Mouse (Mus musculus): Measurements from ENCODE around the gene Ptgfrn. TPM values are rescaled to one million over a fixed set of nuclear protein-coding genes. Genes with fewer than 3 reads are reported as not detected.

The Ptgfrn gene
- total RNA-seq (2023) = 8.6 TPM

DNA sequence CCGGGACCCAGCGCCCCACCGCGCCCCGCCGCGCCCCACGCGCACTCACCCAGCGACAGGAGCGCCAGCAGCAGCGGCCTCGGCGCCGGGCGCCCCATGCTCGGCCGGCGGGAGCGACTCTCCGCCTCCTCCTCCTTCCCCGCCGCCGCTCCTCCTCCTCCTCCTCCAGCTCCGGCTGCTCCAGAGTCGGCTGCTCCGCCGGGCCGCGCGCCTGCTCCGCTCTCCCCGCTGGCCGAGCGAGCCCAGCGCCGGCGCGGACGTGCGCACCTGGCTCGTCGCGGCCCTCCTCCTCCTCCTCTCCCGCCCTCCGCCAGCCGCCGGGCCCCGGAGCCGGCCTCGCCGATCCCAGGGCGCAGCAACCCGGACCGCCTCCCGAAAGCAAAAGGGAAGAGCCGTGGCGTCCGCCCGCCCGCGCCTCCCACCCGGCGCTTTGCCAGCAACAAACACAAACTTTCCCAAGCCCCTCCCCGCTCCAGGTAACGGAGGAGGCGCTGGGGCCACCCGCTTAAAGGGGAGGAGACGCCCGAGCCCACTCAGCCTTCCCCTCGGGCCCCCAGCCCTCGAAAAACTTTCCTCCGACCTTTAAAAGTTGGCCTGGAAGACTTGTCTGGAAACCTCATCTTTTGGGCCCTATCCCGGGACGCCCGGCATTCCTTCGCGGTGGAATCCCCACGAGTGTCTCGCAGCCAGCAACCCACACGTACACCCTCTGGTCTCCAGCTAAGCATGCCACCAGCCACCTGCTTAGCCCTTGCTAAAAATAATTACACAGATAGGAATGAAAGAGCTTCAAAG, at the start of gene Ptgfrn:
Gene Ptgfrn, minus strand, starts transcription at position 236 of the 795 bp plus-strand sequence.

DNA sequence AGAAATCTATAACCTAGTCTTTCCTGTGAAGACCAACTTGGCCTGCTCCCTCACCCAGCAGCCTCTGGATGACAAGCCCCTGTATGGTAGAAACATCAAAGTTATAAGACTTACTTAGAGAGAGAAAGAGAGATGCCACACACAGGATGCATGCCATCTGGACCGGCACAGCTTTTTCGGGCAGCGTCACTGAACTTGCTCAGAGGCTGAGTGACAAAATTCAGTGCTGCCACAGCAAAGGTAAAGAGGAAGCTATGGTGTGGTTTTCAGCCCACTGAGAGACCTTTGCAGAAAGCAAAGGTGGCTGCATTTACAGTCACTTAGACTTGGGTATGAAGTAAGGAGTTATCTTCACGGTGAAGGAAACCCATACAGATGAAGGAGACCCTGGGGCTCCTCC, 80.7 kb downstream of the Ptgfrn start, which contains the start of gene Cd101:
Gene Cd101, minus strand, starts transcription at position 218 of the 400 bp plus-strand sequence.

Other genes with a start within 250 kb of the Ptgfrn start
- gene Trim45, start 188.1 kb downstream of the Ptgfrn start, total RNA-seq (2023) = 1.0 TPM
- gene Ttf2, start 140.6 kb downstream of the Ptgfrn start, total RNA-seq (2023) = 6.8 TPM
- gene Cd101, start 80.7 kb downstream of the Ptgfrn start, total RNA-seq (2023) = 4.6 TPM
- 709 TPM for gene Cd2, start 177.7 kb upstream of the Ptgfrn start, total RNA-seq (2023)

All from CD4-positive naive resting alpha-beta T cell, adult 76 days (primary cell).